Mouse (Mus musculus): Measurements from ENCODE around the gene Gsta3.
"Not testable (repeated sequence)": the region's sequence is repeated elsewhere in the genome, so short reads cannot be mapped to it uniquely, and the experiment has no call there.

The Gsta3 gene

DNA sequence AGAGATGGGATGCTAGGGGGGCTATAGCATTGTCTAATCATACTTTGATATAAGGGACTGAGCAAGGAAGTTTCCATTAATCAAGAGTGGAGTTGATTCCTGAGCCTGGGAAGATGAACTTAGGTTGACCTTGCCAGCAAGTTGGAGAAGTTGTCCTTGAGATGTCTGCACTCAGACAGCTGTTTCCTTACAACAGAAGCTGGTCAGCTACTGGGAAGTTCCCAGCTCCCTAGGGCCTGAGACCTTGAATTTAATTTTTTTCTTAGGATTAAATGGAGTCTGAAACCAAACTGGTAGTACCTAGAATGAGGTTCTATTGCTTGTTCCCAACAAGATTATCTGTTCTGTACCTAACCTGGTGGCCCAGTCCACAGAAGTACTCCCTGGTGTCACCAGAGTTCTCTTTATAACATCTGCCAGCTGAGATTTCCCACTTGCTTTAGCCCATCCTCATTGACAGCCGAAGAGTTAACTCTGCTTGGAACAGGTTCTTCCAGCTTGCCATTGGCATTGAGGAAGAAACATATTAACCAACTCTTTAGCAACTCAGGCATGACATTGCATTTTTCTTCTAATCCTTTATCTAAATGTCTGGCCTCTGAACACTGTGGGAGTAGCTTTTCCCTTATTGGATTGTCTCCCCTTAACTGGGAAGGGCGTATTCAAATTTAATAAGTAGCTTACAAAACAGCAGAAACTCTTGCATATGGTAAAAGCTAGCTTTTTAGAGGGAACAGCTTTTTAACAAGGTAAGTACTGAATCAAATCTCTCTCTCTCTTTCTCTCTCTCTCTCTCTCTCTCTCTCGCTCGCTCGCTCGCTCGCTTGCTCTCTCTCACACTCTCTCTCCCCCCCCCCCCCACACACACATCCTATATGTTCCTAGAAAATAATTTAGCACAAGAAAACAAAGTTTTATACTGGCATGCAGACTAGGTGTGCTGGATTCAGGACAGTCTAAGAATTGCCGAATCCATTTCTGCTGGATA lies at the start of gene Gsta3:
TSS of gene Gsta3 (plus strand) at position 679 of the 988 bp plus-strand sequence.
- DNase-seq (ENCODE audit: extremely low spot score), result no peak

DNA sequence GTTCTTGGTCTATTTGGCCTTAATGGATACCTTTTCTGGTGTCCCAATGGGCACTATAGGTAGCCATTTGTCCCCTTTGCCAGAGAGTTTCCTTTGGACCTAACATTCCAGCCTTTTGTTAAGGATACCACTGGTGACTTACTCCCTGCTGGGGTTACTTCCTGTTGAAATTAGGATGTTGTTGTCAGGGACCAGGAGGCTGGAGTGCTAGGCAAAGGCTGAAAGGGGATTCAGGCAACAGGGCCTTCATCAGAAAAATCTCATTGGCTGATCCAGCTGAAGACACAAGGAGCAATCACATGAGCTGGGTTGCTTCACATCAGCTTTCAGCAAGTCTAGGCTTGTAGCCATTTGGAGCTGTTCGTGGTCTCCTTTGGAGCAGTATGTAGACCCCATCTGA lies 34.1 kb upstream of the Gsta3 start:
- no peak for DNase-seq (ENCODE audit: extremely low spot score)

DNA sequence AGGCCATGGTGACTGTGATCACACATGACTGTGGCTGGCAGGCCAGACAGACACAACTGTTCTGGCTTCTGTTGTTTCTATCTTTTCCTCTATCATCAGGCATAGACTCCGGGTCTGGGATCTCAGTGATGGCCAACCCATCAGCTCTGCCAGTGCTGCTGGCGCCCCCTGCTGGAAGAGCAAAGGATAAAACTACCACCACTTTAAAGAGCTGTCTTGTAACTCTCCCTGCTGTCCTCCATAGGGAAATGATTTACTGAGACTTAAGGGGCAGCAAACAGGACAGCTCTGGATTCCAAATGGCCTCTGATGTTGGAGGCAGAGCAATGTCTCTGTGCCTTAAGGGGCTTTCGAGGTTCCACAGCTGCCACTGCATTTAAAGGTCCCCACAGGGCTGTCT lies 26.9 kb upstream of the Gsta3 start:
- not testable (repeated sequence) for DNase-seq (ENCODE audit: extremely low spot score)

DNA sequence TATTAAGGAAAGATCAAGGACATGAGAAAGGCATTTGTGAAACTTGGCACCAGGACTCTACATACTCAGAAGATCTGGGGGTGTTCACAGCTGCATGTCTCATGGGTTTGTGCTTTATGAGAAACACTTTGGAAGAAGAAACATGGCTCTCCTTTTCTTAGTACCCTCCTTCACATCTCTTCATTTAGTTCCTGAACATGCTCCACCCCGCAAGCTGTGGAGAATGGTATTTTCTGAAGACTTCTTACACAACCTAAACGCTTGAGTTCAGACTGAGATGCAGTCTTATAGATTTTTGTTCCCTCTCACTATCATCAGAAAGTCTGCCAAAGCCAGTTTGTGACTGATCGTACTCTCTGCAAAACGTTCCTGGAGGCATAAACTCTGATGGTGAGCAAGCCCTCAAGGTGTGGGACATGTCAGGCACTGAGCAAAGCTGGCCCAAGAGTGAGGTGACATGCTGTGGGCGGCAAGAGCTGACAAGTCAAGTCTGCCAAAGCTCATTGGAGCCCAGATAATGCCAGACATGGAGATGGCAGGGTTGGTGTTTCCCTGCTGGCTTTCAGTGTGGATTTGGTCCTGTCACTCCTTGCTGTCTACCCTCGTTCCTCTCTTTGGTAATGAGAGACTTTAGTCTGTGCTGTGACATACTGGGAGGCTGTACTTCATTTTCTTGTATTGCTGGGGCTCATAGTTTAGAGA lies 26.2 kb upstream of the Gsta3 start:
- DNase-seq (ENCODE audit: extremely low spot score), result not testable (repeated sequence)

DNA sequence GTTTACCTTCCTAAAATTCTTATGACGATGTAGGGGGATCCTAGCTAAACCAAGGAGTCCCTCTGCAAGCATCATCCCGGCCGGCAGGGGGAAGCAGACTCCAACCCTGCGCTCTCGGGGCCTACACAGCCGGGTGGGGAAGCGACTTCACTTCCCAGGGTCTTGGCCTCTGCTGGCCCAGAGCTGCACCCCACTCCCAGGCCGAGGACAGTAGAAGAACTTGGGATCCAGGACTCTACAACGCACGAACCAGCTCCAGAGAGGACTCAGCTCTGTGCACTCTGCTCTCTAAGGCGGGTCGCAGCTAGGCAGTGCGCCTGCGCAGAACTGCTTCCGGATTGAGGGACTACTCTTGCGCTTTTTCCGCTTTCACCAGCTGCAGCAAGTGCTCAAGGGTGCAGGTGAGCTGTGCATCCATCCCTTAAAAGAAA lies 21.9 kb upstream of the Gsta3 start, which contains the start of gene Tmem14a:
TSS of gene Tmem14a (plus strand) at position 87 of the 431 bp plus-strand sequence.
- peak; percentile 83 for DNase-seq (ENCODE audit: extremely low spot score)

DNA sequence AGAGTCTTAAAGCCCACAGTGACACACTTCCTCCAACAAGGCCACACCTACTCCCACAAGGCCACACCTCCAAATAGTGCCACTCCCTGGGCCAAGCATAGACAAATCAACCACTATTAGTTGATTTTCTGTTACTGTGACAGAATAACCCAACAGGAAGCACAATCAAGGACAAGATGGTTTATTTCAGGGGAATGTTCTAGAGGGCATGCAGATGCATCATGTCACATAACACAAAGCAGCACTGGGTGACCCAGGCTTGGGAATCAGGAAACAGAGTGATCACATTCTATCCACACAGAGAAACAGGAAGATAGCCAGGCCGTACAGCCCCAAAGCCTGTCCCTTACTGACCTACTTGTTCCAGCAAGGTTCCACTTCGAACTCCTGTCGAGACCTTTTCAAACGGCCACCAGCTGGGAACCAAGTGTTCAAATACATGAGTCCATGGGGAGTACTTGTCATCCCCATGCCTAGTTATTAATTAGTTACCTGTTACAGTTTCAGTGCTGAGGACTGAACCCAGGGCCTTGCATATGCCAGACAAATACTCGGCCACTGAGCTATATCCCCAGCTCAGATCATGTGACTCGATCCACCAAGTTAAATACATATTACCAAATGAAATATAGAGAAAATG lies 12.5 kb upstream of the Gsta3 start:
- no peak for DNase-seq (ENCODE audit: extremely low spot score)

DNA sequence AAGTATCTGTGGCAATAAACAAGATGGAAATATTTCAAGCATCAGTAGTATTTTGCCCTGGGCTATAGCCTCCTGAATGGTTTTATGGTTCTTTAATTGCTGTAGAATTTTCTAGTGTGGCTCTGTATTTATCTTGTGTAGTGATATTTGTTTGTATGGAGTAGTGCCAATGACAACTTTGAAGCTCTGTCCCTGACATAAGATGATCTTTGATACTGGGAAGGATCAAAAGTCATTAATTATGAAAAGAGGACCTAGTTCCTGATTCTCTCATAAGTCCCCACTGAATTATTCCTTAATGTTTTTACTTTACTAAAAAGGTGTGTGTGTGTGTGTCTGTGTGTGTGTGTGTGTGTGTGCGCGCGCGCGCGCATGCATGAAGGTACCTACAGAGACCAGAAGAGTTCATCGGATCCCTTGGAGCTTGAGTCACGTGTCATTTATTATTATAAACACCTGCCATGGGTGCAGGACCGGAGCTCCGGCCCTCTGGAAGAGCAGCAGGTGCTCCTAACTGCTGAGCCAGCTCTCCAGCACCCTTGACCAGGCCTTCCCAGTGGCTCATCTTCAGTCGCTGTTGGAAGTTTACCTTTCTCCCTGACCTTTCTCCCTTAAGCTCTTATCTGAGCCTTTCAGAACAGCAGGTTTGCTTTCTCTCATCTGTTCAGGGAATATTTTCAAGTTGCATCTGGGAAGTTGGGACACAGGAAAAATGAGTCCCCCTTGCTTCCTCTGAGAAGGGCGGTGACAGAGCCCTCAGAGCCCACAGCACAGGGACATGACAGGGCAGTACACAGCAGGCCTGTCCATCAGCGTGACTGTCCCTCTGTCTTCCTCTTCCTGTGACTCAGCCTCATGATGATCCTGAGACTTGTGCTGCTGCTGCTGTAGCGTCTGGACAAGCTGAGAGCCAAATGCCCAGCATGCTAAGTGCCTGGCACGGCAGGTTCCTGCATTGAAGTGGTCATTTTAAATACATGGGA lies 11.4 kb upstream of the Gsta3 start:
- DNase-seq (ENCODE audit: extremely low spot score), result not testable (repeated sequence)

DNA sequence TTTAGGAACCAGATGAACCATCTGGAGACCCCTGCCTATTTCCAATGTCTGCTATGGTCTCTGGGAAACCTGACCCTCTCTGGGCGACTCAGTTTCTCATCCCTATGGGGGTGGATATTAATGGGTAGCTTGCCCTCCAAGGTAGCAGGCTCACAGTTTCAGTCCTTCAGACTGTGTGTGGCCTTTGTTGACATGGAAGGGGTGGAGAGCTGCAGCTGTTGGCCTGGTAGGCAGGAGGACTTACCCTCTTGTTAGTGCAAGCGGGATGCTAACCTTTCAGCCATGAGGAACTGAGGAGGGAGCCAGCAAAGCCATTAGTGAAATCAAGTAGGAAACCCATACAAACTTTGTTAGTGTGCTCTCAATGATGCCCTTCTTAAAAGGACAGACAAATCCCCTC lies 10.0 kb upstream of the Gsta3 start:
- no peak for DNase-seq (ENCODE audit: extremely low spot score)

DNA sequence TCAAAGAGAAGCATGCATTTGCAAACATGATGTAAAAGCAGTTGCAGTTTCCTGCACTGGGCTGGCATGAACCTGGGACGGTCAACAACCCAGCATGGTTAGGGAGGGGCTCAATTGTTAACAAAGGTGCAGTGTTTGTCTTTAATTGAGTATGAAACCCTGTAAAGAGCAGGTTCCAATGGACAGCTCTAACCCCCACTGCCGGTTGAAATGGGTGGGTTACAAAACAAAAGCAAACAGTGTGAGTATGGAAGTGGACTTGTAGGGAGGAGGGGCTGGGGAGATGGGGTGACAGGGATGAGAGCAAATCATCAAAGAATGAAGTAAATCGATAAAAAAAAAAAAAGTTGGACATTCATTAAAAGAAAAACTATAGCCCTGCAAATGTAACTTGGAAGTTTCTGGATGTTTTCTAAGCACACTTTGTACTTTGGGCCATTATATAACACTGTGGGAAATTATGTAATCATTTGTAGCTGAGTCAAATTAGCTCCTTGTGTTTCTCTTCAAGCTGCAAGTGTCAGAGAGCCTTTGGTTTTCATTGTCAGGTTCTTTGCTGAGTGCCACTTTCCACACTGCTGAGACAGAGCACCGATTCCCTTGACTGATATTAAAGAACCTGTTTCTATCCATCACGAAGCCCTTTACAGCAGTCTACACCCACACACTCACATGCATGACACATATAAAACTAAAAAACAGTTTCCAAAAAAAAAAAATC lies 8.5 kb upstream of the Gsta3 start:
- no peak for DNase-seq (ENCODE audit: extremely low spot score)

DNA sequence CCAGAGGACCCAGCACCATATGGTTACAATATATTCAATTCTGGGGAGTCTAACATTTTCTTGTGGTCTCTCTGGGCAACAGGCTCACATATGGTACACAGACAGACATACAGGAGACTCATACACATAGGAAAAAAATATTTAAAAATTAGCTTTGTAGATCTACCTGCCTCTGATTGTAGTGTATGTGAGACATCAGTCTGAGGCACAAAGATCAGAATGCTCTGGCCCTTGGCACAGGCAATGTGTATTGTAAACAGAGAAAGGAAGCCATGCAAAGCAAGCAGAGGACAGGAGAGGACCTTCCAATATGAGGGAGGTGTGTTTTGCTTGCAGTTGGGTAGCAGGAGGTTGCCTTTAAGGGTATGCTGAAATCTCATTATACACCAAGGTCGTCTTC lies 7.9 kb upstream of the Gsta3 start:
- no peak for DNase-seq (ENCODE audit: extremely low spot score)

DNA sequence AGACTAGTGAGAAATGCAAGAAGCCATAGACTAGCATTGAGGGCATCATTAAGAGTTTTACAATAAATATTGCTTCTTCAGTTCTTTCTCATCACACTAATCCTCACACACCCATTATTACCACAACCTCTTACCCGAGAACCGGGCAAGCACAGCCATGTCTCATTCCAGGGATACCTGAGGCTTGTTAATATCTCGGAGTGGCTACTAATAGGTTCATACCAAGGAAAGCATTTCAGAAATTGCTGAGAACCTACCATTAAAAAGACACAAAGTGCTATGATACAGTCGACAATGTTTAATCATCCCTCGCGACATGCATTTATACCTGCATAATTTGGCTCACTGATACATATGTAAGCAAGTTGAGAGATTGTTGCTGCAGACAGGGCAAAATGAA lies 5.0 kb upstream of the Gsta3 start:
- DNase-seq (ENCODE audit: extremely low spot score), result no peak

DNA sequence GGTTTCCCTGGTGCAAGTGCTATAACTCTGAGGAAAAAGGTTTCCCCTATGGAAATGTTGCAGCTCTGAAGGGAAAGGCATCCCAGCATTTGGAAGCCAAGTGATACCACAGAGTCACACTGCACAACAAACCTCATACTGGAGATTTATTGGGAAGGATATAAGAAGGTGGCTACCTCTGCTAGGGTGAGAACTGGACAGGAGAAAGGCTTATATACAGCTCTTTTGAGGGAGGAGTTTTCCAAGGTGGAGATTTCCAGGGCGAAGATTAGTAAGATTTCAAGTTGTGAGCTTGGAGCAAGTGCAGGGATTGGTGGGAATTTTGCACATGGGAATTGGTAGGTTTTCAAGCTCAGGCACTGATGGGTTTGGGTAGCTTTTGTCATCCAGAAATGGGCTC lies 707 bp downstream of the Gsta3 start:
- no peak for DNase-seq (ENCODE audit: extremely low spot score)

DNA sequence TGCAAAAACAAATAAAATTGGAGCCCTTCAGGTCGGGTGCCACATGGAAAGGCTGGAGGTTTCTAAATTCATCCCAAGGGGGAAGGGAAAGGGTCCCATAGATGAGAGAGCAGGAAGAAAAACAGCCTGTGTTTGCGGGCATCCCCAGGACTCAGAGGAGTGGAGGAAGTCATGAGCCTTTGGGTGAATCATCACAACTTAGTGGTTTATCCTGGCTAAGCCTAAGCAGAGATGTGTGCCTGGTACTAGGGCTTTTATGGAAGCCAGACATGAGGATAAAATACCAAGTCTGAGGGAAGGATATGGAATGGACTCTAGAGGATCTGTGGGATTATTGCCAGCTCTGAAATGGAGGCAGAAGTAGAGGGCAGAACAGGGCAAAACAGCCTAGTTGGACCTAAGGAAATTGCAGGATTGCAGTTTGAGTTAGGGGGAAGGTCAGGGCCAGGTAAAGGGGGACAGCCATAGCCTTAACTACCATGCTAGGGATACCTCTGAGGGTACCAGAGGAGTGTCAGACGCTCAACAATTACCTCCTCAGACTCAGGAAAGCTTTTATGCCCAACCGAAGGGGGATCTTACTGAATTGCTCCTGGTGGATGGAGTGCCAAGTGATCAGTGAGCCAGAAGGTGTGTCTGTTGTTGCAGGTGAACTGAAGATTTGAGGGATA lies 4.0 kb downstream of the Gsta3 start:
- DNase-seq (ENCODE audit: extremely low spot score), result no peak

DNA sequence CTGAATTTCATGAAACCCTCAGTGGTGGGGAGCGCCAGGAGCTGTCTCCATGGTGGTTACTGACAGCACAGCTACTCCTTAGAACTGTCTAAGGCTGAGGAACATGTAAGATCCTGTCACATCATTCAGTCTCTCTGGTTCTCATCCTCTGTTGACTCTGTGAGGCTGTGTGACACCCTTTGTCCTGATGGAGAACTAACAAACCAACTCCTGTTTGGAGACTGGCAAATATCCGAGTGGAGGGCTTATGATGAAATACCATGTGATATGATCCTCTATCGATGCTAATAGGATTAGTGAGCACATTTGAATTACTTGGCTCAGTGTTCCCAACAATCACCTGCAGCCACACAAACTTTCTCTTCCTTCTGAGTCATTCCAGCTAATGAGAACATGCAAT lies 5.7 kb downstream of the Gsta3 start:
- DNase-seq (ENCODE audit: extremely low spot score), result no peak

DNA sequence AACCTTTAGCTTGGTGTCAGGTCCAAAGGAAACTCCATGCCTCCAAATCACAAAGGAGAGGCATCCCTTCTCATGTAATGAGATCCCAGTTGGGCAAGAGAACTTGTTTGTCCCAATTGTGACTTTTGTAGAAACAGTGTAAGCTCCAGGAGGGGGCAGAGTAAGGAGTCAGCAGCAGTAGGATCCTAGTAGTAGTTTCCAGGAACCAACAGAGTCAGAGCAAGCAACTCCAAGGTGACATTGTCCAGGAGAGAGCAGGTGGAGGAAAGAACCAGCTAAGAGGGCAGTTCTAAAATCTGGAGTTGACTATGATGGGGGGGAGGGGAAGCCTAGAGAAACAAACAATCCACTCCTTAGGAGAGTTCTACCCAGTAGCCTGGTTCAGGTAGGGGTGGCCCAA lies 7.5 kb downstream of the Gsta3 start:
- no peak for DNase-seq (ENCODE audit: extremely low spot score)

DNA sequence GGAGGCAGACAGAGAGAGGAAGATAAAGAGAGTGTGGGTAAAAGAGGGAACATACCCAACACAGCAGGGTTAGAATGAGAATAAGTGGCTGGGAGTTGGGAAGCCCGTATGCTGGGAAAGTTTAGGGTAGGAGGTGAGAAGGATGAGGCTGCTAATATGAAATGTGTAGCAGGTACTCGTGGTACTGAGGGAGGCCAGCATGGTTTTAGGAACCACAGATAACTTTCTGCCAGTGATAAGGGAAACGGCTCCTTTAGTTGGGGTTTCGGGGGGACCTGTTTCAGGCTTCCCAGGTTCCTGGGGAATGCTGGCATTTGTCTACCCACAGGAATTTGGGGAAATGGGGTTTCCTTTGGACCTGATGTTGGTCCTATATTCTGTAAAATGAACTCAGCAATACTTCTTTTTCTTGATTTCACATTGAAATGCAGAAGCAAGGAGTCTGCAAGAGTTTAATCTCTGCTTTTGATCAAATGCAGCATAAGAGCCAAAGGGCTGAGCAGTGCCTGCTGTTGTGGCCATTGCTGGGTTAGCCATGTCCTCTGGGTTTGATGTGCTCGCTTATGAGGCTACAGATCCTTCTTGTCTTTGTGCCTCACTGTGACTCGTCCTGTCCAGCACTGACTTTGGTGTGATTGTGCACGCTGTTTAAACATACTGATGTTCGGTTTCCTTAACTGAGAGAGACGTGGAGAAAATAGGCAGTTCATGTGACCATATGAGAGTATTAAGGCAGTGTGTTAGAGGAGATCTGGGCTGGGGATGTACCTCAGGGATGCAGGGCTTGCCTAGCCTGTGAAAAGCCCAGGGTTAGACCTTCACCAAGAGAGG lies 8.4 kb downstream of the Gsta3 start:
- no peak for DNase-seq (ENCODE audit: extremely low spot score)

DNA sequence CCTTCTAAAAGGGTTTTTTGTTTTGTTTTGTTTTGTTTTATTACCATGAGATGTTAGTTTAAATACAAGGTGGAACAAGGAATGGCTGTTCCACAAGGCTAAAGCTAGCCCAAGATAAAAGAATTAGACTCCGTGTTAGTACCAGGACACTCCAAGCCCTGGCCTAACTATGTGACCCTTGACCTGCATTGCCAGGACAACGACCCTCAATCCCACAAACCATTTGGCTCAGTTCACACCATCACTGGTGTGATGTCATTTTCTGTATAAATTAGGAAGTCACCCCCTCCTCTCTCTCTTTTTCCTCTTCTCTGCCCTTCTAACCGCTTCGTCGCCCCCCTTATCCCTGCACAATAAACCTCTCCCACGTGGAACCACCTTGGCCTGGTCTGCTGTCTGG lies 11.3 kb downstream of the Gsta3 start:
- DNase-seq (ENCODE audit: extremely low spot score), result peak; percentile 22

DNA sequence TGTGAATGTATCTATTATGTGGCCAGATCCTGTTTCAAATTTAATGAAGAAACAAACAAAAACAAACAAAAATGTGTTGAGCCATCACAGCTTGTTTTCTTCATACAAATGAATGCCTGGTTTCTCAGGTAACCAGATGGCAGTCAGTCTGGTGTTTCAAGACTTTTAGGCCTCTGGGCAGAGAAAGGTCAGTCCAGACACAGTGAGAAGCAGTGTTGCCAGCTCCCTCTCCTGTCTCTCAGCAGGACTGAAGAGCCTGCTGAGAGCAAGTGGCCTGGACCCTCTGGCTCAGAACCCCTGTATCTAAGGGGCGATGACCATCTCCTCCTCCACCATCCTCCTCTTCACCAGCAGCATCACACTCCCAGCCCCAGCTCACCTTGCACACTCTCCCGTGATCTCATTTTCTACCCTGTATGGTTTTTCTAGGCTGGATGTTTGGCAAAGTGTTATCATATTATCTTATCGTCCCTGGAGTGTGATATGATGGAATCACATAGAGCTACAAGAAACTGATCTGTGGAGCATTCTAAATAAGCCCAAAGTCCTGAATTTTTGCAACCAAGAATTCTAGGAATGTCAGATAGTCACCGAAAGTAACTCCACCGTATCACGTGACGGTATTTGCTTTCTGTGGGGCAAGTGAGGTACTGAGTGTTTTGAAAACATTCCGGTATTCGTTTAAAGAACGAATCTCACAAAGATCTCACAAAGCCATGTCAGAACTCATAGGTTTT lies 12.3 kb downstream of the Gsta3 start:
- DNase-seq (ENCODE audit: extremely low spot score), result no peak

Data from embryo, embryonic 9.5 days (tissue).